Mouse (Mus musculus) retina, embryonic 14.5 days (tissue): ENCODE results near the gene Vmn1r107.
"Not testable (repeated sequence)": the region's sequence is repeated elsewhere in the genome, so short reads cannot be mapped to it uniquely, and the experiment has no call there.

Experiments
- DNase-seq: peaks from one replicate; pipeline ENCODE4 v3.0.0-alpha.2; 2015; ENCODE audit warnings: low spot score

Gene Vmn1r107

DNA sequence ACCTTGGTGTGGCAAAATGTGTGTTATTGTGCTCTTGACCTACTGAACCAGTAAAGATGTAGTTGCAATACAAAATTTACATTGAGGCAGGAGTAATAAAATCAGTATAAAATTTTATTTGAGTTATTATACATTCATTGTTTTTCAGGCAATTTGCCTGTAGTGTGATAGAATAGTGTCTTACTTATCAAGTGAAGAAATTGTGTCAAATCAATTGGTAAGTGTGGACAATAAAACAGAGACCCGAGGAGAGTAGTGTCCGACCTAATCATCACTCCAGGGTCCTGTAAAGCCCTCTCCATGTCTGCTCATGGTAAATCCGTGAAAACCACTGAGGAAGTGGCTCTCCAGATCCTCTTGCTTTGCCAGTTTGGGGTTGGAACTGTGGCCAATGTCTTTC is at the start of gene Vmn1r107:
TSS of gene Vmn1r107 (plus strand) at position 301 of the 400 bp plus-strand sequence.
- DNase-seq = not testable (repeated sequence)

GRCm38 (mm10) chr7:20703116-20703515 is 34.4 kb downstream of the Vmn1r107 start, which contains the start of gene Vmn1r111:
Vmn1r111 (minus strand) TSS chr7:20703216.
- not testable (repeated sequence) for DNase-seq
